18 mouse cellular contexts compared by ENCODE assay signal in the genomic region with DNA sequence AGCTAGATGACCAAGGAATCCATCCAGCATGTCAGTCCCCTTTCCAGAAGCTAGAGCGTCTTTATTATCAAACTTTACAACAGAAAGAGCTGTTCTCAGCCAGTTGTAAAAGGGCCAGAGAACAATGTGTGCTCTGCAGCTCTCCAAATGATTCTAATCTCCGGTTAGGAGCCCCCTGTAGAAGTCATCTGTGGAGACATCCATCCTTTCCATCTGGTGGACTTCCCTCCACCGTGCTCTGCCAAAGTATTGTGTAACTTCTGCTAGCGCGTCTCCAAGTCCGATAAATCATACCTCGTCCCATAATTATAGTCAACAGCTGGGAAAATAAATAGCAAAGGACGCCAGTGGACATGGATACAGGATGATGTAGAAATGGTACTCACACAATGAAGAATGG. TPM values are rescaled to one million over a fixed set of nuclear protein-coding genes. Genes with fewer than 3 reads are reported as not detected.
DNase-seq lines count a peak whose midpoint lies in the region; ATAC-seq lines count a peak whose summit lies in the region.
"Had no signal": no experiment of that assay in that cellular context is flagged by ENCODE, and none has a peak within 500 bp of the region (broad histone marks: within the 10 kb centered on the region; RNA-seq: fewer than 3 reads in every experiment).

No protein-coding gene starts in this region.

- H3K9me3 ChIP-seq in heart, embryonic 11.5 days (replicated peaks; ENCODE audit: control insufficient read depth, low read length), result no peaks in the 10 kb centered on the region
- H3K9me3 ChIP-seq: forebrain, embryonic 10.5 days; heart, embryonic 15.5 days; limb, embryonic 13.5 days; midbrain, embryonic 12.5 days; neural tube, embryonic 13.5 days had no signal

- no peaks in the 10 kb centered on the region for H3K4me1 ChIP-seq in heart, embryonic 11.5 days (ENCODE audit: control insufficient read depth, insufficient read depth, low read length)
- peaks cover 14% of the 10 kb centered on the region for H3K4me1 ChIP-seq in brown adipose tissue, adult 24 weeks (ENCODE audit: control insufficient read depth, insufficient read depth, insufficient read length, low read length)
- H3K4me1 ChIP-seq: forebrain, embryonic 10.5 days; heart, embryonic 15.5 days; limb, embryonic 13.5 days; midbrain, embryonic 12.5 days; neural tube, embryonic 13.5 days had no signal

- H3K4me3 ChIP-seq in heart, embryonic 11.5 days (ENCODE audit: low read depth, low read length), result no peak overlapping the region
- no peak overlapping the region for H3K4me3 ChIP-seq in brown adipose tissue, adult 24 weeks (ENCODE audit: insufficient read depth, low read depth, low read length)
- H3K4me3 ChIP-seq: forebrain, embryonic 10.5 days; heart, embryonic 15.5 days; limb, embryonic 13.5 days; midbrain, embryonic 12.5 days; neural tube, embryonic 13.5 days had no signal

- no peak for ATAC-seq in heart, embryonic 11.5 days (replicated peaks; ENCODE audit: insufficient number of reproducible peaks, low FRiP score, low TSS enrichment)
- ATAC-seq: intestine, postnatal 0 days had no signal

- peak; percentile 84 to 93 for DNase-seq in heart, adult 18-20 months
- peak; percentile 64 for DNase-seq in kidney, adult 9 months
- DNase-seq in lung, postnatal 10 days, result peak; percentile 77
- DNase-seq in left cerebral cortex, adult 18-20 months (ENCODE audit: low spot score in 2 of 2), result no peak
- no peak for DNase-seq in spleen, postnatal 14 days (ENCODE audit: low spot score in 2 of 2)
- no peak for DNase-seq in frontal cortex, postnatal 10 days (ENCODE audit: low spot score in 2 of 2)
- DNase-seq: right cerebral cortex, postnatal 25 days; thymus, adult 18-20 months had no signal

- H3K4me2 ChIP-seq in heart, embryonic 11.5 days, result no peak overlapping the region
- H3K4me2 ChIP-seq: heart, embryonic 15.5 days; limb, embryonic 13.5 days; midbrain, embryonic 12.5 days; neural tube, embryonic 13.5 days had no signal

- 85% methylated on average over 8 of the region's 8 CpGs for WGBS in heart, embryonic 11.5 days (ENCODE audit: insufficient replicate concordance)

- no peaks in the 10 kb centered on the region for H3K27me3 ChIP-seq in heart, embryonic 11.5 days (ENCODE audit: control insufficient read depth, insufficient read depth, low read length)
- H3K27me3 ChIP-seq: heart, embryonic 15.5 days; midbrain, embryonic 12.5 days; neural tube, embryonic 13.5 days had no signal

- H3K36me3 ChIP-seq in heart, embryonic 11.5 days (ENCODE audit: control insufficient read depth, insufficient read depth, low read length), result no peaks in the 10 kb centered on the region
- H3K36me3 ChIP-seq: forebrain, embryonic 10.5 days; heart, embryonic 15.5 days; limb, embryonic 13.5 days; midbrain, embryonic 12.5 days; neural tube, embryonic 13.5 days had no signal

- H3K27ac ChIP-seq in heart, embryonic 11.5 days (ENCODE audit: low read depth, low read length), result no peak overlapping the region
- H3K27ac ChIP-seq in brown adipose tissue, adult 24 weeks (replicated peaks; ENCODE audit: low read depth, low read length), result peak overlapping the region; percentile 92
- H3K27ac ChIP-seq: forebrain, embryonic 10.5 days; heart, embryonic 15.5 days; limb, embryonic 13.5 days; midbrain, embryonic 12.5 days; neural tube, embryonic 13.5 days had no signal

- no peak overlapping the region for H3K9ac ChIP-seq in heart, embryonic 11.5 days (ENCODE audit: low read depth, low read length)
- H3K9ac ChIP-seq: heart, embryonic 15.5 days; limb, embryonic 13.5 days; midbrain, embryonic 12.5 days; neural tube, embryonic 13.5 days had no signal

RNA-seq across cellular contexts. Expression of a gene that starts 12.0 kb away (rescaled TPM):
- total RNA-seq in heart, adult 18-20 months (2021), result 10 to 100 TPM; 31.3 to 42.9 TPM
- polyA plus RNA-seq in heart, embryonic 11.5 days (2014; fragmentation: Nextera tagmentation; extraction: Ambion mirVana), result 0.93 and 1.5 TPM in 2 replicates
- 171 and 175 TPM in 2 replicates for polyA plus RNA-seq in brown adipose tissue, adult 24 weeks (2012; ENCODE audit: insufficient read depth, insufficient read length, missing spikeins)
- under 1 TPM; 0.60 to 0.96 TPM for total RNA-seq in left cerebral cortex, adult 18-20 months (2021)

RNA-seq across cellular contexts. Expression of a gene that starts 31.2 kb away (rescaled TPM):
- total RNA-seq in heart, adult 18-20 months (2021), result under 1 TPM; 0.45 to 0.93 TPM
- polyA plus RNA-seq in heart, embryonic 11.5 days (2014; fragmentation: Nextera tagmentation; extraction: Ambion mirVana), result not detected in 2 replicates
- polyA plus RNA-seq in brown adipose tissue, adult 24 weeks (2012; ENCODE audit: insufficient read depth, insufficient read length, missing spikeins), result 0.83 and 1.2 TPM in 2 replicates
- total RNA-seq in left cerebral cortex, adult 18-20 months (2021), result not detected
- total RNA-seq: MEL had no signal
- polyA plus RNA-seq: forebrain, embryonic 10.5 days had no signal

RNA-seq across cellular contexts. Expression of a gene that starts 55.1 kb away (rescaled TPM):
- total RNA-seq in heart, adult 18-20 months (2021), result not detected
- not detected in 2 replicates for polyA plus RNA-seq in heart, embryonic 11.5 days (2014; fragmentation: Nextera tagmentation; extraction: Ambion mirVana)
- not detected in 2 replicates for polyA plus RNA-seq in brown adipose tissue, adult 24 weeks (2012; ENCODE audit: insufficient read depth, insufficient read length, missing spikeins)
- total RNA-seq in left cerebral cortex, adult 18-20 months (2021), result not detected
- total RNA-seq: adrenal gland, adult 18-20 months; MEL had no signal
- polyA plus RNA-seq: forebrain, embryonic 10.5 days; heart, embryonic 15.5 days; midbrain, embryonic 12.5 days; neural tube, embryonic 13.5 days had no signal

Comparison
In these comparisons a context has a peak if more than half of its experiments do, and no peak if none do; other contexts are left out.
1. DNase-seq: peak in heart, adult 18-20 months (2 of 2), kidney, adult 9 months (single experiment) and lung, postnatal 10 days (single experiment); none in left cerebral cortex, adult 18-20 months (0 of 2), spleen, postnatal 14 days (0 of 2) and frontal cortex, postnatal 10 days (0 of 2).
2. RNA of a gene that starts 12.0 kb away (total RNA-seq): 31.3 to 42.9 TPM in heart, adult 18-20 months; 0.60 to 0.96 TPM in left cerebral cortex, adult 18-20 months; every median in the first group is over 10 times any median in the second.